Mouse (Mus musculus) c-Kit-positive CD71-positive TER-119-positive erythroid progenitor cells, embryonic 14.5 days (primary cell): ENCODE measurements around the gene Prrc2b.

Experiments
- DNase-seq: peaks from one replicate; pipeline ENCODE4 v3.0.0-alpha.2; 2013; ENCODE audit warnings: low spot score

Prrc2b gene

GRCm38 (mm10) chr2:32283986-32284385 is 133.1 kb downstream of the Prrc2b start:
- DNase-seq: no peak
